Mouse (Mus musculus) olfactory bulb, adult 2 months (tissue): ENCODE measurements around the gene Txlnb.

Experiments
- CTCF ChIP-seq: fragments of 200-500 bp; IDR thresholded peaks from 2 replicates; pipeline ENCODE4 v1.5.1; 2012; ENCODE audit warnings: low read depth, mild to moderate bottlenecking, low read length, moderate library complexity; ENCODE audit not compliant: insufficient read depth
- POLR2A ChIP-seq: fragments of 200-500 bp; IDR thresholded peaks from 2 replicates; pipeline ENCODE4 v1.6.1; 2012; ENCODE audit warnings: mild to moderate bottlenecking, low read depth, low read length, moderate library complexity; ENCODE audit not compliant: insufficient read depth

GRCm38 (mm10) chr10:17869822-17870662, 74.0 kb downstream of the Txlnb start:
- peak; percentile 56; the same call in 1 of the 2 replicates for TF ChIP-seq CTCF
- no peak for TF ChIP-seq POLR2A
